Mouse (Mus musculus) cerebellum, adult 2 months (tissue): ENCODE data around the gene Olfr1214. TPM values are rescaled to one million over a fixed set of nuclear protein-coding genes. Genes with fewer than 3 reads are reported as not detected.
"Not testable (repeated sequence)": the region's sequence is repeated elsewhere in the genome, so short reads cannot be mapped to it uniquely, and the experiment has no call there.

Experiments
- DNase-seq, 2 experiments: peaks; one replicate each; pipeline ENCODE4 v3.0.0; 2021
- H3K27ac ChIP-seq: fragments of 200-500 bp; 2 replicates; pipeline ENCODE4 v1.5.1; 2012; ENCODE audit warnings: low read length, control low read depth, inconsistent platforms; ENCODE audit not compliant: insufficient read depth
- H3K27me3 ChIP-seq: fragments of 200-500 bp; 2 replicates; pipeline ENCODE4 v1.6.1; 2012; ENCODE audit warnings: inconsistent platforms, mild to moderate bottlenecking, low read length, moderate library complexity; ENCODE audit not compliant: control insufficient read depth, insufficient read depth
- H3K4me1 ChIP-seq: fragments of 200-500 bp; 2 replicates; pipeline ENCODE4 v1.6.1; 2011; ENCODE audit warnings: low read length; ENCODE audit not compliant: control insufficient read depth, insufficient read depth
- H3K4me3 ChIP-seq: fragments of 200-500 bp; replicated peaks from 2 replicates; pipeline ENCODE3; 2011; ENCODE audit warnings: mild to moderate bottlenecking, low read depth, low read length, control low read depth; ENCODE audit not compliant: insufficient read depth
- CTCF ChIP-seq: fragments of 200-500 bp; IDR thresholded peaks from 2 replicates; pipeline ENCODE4 v1.5.1; 2011; ENCODE audit warnings: low read depth, mild to moderate bottlenecking, control low read depth, low read length, moderate library complexity, borderline replicate concordance; ENCODE audit not compliant: insufficient read depth
- POLR2A ChIP-seq: fragments of 200-500 bp; IDR thresholded peaks from 2 replicates; pipeline ENCODE4 v1.6.1; 2011; ENCODE audit warnings: low read length, control low read depth, borderline replicate concordance; ENCODE audit not compliant: insufficient read depth
- WGBS: fragments of 180-500 bp; shearing (Covaris S2); methylation state at CpG from one replicate; pipeline ENCODE4 v1.1.7; 2018; 5-methylcytosine and 5-hydroxymethylcytosine counted together
- polyA plus RNA-seq: library from polyadenylated mRNA; depleted of rRNA; stranded (reverse); fragments of >200 nt; gene quantifications from 2 replicates; pipeline ENCODE4 v1.2.3, GENCODE M21; 2012; rRNA removed

Gene Olfr1214
- not detected in 2 replicates for polyA plus RNA-seq

DNA sequence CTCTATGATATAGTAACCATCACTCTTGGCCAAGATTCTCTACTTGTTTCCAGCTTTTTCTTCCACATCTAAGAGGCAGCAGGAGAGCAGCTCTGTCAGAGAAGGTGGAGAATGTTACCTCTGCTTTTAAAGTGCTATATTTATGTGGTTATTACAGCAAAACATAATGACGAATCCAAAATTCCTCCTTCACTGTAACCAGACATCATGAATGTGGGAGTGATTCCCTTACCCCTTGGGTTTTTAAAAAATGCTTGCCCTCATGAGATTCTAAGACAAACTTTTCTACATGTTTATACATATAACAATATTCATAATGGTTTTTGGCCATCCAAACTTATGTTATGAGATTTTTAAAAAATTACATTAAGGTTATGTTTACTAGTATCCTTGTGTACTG lies at the start of gene Olfr1214:
Gene Olfr1214 (minus strand): TSS at position 101 of the 400 bp plus-strand sequence.
- no peak for DNase-seq
- no peak within 1 kb of the TSS for H3K4me3 ChIP-seq
- 75% methylated on average over 1 of the region's 1 CpGs for WGBS
- no peak for TF ChIP-seq POLR2A
- TF ChIP-seq CTCF = no peak
- no peaks in the 10 kb centered on the region for H3K4me1 ChIP-seq
- H3K27me3 ChIP-seq = no peaks in the 10 kb centered on the region
- no peak within 1 kb of the TSS for H3K27ac ChIP-seq

DNA sequence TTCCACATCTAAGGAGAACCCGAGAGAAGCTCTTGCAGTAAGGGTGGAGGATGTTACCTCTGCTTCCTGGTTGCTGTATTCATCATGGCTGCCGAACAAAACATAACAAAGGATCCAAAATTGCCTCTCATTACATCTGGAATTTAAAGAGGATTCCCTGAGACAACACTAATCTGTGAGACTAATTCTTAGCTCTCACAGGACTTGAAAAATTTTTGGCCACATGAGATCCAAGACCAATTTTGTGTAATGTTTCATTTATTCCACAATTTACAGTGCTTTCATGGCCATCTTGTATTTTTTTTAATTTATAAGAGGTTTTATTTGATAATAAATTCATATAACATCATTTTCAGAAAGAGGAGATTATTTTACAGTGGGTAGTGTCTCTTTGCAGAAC lies 39.5 kb upstream of the Olfr1214 start, which contains the start of gene Olfr1217:
Gene Olfr1217 (minus strand): TSS at position 101 of the 400 bp plus-strand sequence.
- TF ChIP-seq POLR2A = no peak
- TF ChIP-seq CTCF = no peak
- 67% methylated on average over 2 of the region's 2 CpGs for WGBS
- Histone ChIP-seq H3K27ac (no peak within 1 kb of the TSS), H3K4me3 (no peak within 1 kb of the TSS), H3K27me3 (no peaks in the 10 kb centered on the region), H3K4me1 (no peaks in the 10 kb centered on the region)
- DNase-seq = no peak

DNA sequence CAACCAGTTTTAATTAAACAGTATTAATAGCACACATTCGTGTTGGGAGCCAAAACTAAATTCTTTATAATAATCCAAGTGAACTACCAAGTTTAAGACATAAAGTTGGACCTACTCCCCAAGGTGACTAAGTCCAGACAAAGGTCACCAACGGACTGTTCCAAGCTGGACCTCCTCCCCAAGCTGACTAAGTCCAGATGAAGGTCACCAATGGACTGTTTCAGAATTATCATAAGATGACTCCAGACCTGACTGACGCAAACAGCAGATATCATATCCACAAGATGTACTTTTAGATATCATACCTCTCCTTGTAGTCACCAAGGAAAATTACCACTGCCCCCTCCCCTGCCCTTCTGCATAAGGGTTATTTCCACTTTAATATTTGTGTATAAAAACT lies 29.0 kb upstream of the Olfr1214 start:
- not testable (repeated sequence) for DNase-seq, H3K27me3 ChIP-seq, H3K4me3 ChIP-seq, H3K27ac ChIP-seq, H3K4me1 ChIP-seq
- WGBS = 66% methylated on average over 3 of the region's 3 CpGs

DNA sequence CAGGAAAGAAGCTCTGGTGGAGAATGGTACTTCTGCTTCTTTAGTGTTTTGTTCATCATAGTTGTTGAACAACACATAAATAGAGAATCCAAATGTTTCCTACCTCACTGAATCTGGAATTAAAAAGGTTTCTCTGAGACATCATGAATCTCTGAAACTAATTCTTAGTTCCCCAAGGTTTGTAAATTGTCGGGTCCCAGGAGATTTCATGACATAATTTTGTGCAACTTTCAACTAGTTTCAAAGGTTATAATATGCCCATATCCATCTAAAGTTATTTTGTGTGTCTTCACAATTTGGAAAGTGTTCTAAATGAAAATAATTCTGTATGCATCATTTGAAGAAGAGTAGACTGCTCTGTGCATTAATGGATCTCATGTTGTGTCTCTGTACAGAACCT lies 25.8 kb upstream of the Olfr1214 start, which contains the start of gene Olfr1216:
Gene Olfr1216 (minus strand): TSS at position 101 of the 400 bp plus-strand sequence.
- H3K4me1 ChIP-seq = no peaks in the 10 kb centered on the region
- 70% methylated on average over 1 of the region's 1 CpGs for WGBS
- H3K27me3 ChIP-seq = no peaks in the 10 kb centered on the region
- no peak within 1 kb of the TSS for H3K4me3 ChIP-seq
- TF ChIP-seq CTCF (no peak), POLR2A (no peak)
- H3K27ac ChIP-seq = no peak within 1 kb of the TSS
- DNase-seq = no peak

DNA sequence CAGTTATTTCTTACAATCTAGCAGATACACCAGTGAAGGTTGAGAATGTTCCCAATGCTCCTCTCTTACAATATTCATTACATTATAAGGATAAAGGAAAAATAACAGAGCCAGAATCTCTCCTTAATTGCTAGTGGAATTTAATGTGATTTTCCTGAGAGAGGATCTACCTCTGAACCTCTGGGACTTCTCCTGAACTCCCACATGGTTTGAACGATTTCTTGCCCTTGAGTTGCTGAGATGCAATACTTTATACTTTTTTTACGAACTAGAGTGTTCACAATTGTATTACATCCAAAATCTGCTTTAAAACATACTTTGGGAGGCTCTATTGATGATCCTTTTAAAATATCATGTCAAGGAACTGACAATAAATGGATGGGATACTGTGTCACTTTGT lies 14.4 kb upstream of the Olfr1214 start, which contains the start of gene Olfr1215:
Gene Olfr1215 (minus strand): TSS at position 101 of the 400 bp plus-strand sequence.
- 66% methylated on average over 2 of the region's 2 CpGs for WGBS
- no peaks in the 10 kb centered on the region for H3K27me3 ChIP-seq
- no peaks in the 10 kb centered on the region for H3K4me1 ChIP-seq
- H3K27ac ChIP-seq = no peak within 1 kb of the TSS
- TF ChIP-seq POLR2A (no peak), CTCF (no peak)
- no peak for DNase-seq
- no peak within 1 kb of the TSS for H3K4me3 ChIP-seq

DNA sequence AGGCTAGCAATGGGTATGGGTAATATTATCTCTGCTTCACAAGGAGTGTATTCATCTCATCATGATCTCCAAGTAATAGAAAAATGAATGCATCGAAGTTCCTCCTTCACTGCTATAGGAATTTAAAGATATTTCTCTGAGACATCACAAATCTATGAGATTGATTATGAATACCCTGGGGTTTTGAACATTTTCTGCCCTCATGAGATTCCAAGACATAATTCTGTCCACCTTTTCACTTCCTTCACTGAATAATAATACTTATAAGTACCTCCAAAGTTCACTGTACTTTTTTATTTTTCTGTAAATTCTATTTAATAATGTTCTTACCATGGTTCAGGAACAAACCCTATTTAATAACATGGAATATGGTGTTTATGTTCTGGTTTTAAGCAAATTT lies 12.3 kb downstream of the Olfr1214 start, which contains the start of gene Gm13762:
Gene Gm13762 (minus strand): TSS at position 101 of the 400 bp plus-strand sequence.
- DNase-seq = no peak
- H3K27me3 ChIP-seq = no peaks in the 10 kb centered on the region
- H3K4me3 ChIP-seq = no peak within 1 kb of the TSS
- TF ChIP-seq POLR2A = no peak
- no peak for TF ChIP-seq CTCF
- H3K27ac ChIP-seq = no peak within 1 kb of the TSS
- 69% methylated on average over 1 of the region's 1 CpGs for WGBS
- H3K4me1 ChIP-seq = no peaks in the 10 kb centered on the region

DNA sequence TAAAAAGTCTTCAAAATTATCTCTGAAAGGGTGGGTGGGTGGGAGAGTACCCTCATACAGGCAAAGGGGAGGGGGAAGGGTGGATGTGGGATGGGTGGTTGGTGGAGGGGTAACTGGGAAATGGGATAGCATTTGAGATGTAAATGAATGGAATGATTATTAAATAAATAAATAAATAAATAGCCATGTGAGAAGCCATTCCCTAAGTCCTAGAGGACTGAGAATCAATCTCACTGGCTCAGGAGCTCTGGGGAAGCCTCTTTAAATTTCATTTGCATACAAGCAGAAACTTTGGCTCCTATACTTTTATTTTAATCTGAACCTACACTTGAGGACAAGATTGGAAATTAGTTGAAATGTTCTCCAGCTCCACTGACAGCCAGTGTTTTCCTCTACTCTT lies 38.8 kb downstream of the Olfr1214 start, which contains the start of gene Olfr1212:
Gene Olfr1212 (plus strand): TSS at position 301 of the 400 bp plus-strand sequence.
- no peak for DNase-seq

DNA sequence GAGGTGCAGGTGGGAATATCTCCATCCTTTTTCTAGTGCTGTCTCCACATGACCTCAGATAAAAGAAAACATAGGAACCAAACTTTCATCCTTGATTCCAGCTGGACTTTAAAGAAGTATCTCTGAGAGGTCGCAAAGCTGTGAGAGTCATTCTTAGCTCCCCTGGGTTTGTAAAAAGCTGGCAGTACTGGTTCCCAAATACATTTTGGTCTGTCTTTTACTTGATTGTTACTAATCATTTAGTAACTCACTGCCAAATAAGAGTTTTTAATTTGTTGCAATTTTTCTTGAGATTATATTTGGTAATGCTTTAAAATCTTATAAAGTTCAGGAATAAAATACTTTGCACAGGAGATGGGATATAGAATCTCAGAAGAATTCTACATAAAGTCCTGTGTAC lies 54.4 kb downstream of the Olfr1214 start, which contains the start of gene Olfr1211:
Gene Olfr1211 (minus strand): TSS at position 101 of the 400 bp plus-strand sequence.
- DNase-seq = no peak
- H3K27me3 ChIP-seq = no peaks in the 10 kb centered on the region
- WGBS = 89% methylated on average over 1 of the region's 1 CpGs
- no peak within 1 kb of the TSS for H3K27ac ChIP-seq
- H3K4me1 ChIP-seq = no peaks in the 10 kb centered on the region
- TF ChIP-seq POLR2A = no peak
- no peak for TF ChIP-seq CTCF
- H3K4me3 ChIP-seq = no peak within 1 kb of the TSS

More for the DNA sequence above, 38.8 kb downstream of the Olfr1214 start, which contains the start of gene Olfr1212:
- no peak for TF ChIP-seq POLR2A
- no peak for TF ChIP-seq CTCF
- Histone ChIP-seq H3K27ac (no peak within 1 kb of the TSS), H3K27me3 (no peaks in the 10 kb centered on the region), H3K4me1 (no peaks in the 10 kb centered on the region), H3K4me3 (no peak within 1 kb of the TSS)

Other genes with a start within 250 kb of the Olfr1214 start
- gene Olfr1198, start 241.3 kb downstream of the Olfr1214 start, polyA plus RNA-seq = not detected in 2 replicates
- not detected in 2 replicates for gene Olfr1199, start 232.2 kb downstream of the Olfr1214 start, polyA plus RNA-seq
- gene Olfr1200, start 222.2 kb downstream of the Olfr1214 start, polyA plus RNA-seq = not detected in 2 replicates
- gene Olfr1201, start 199.6 kb downstream of the Olfr1214 start, polyA plus RNA-seq = not detected in 2 replicates
- not detected in 2 replicates for gene Olfr1202, start 178.2 kb downstream of the Olfr1214 start, polyA plus RNA-seq
- not detected in 2 replicates for gene Olfr1205, start 162.9 kb downstream of the Olfr1214 start, polyA plus RNA-seq
- not detected in 2 replicates for gene Olfr1204, start 143.4 kb downstream of the Olfr1214 start, polyA plus RNA-seq
- gene Olfr1206, start 129.4 kb downstream of the Olfr1214 start, polyA plus RNA-seq = not detected in 2 replicates
- not detected in 2 replicates for gene Olfr1208, start 90.3 kb downstream of the Olfr1214 start, polyA plus RNA-seq
- not detected in 2 replicates for gene Olfr1209, start 77.5 kb downstream of the Olfr1214 start, polyA plus RNA-seq
- gene Olfr1211, start 54.5 kb downstream of the Olfr1214 start, polyA plus RNA-seq = not detected in 2 replicates
- gene Olfr1212, start 38.7 kb downstream of the Olfr1214 start, polyA plus RNA-seq = not detected in 2 replicates
- gene Gm13762, start 12.4 kb downstream of the Olfr1214 start, polyA plus RNA-seq = not detected in 2 replicates
- not detected in 2 replicates for gene Olfr1215, start 14.3 kb upstream of the Olfr1214 start, polyA plus RNA-seq
- gene Olfr1216, start 25.7 kb upstream of the Olfr1214 start, polyA plus RNA-seq = not detected in 2 replicates
- gene Olfr1217, start 39.4 kb upstream of the Olfr1214 start, polyA plus RNA-seq = not detected in 2 replicates
- not detected in 2 replicates for gene Olfr1218, start 68.5 kb upstream of the Olfr1214 start, polyA plus RNA-seq
- not detected in 2 replicates for gene Olfr1219, start 90.9 kb upstream of the Olfr1214 start, polyA plus RNA-seq
- not detected in 2 replicates for gene Olfr1220, start 114.2 kb upstream of the Olfr1214 start, polyA plus RNA-seq
- gene Olfr1221, start 124.6 kb upstream of the Olfr1214 start, polyA plus RNA-seq = not detected in 2 replicates
- not detected in 2 replicates for gene Olfr1222, start 140.4 kb upstream of the Olfr1214 start, polyA plus RNA-seq
- not detected in 2 replicates for gene Olfr1223, start 158.9 kb upstream of the Olfr1214 start, polyA plus RNA-seq
- not detected in 2 replicates for gene Olfr1224-ps1, start 171.4 kb upstream of the Olfr1214 start, polyA plus RNA-seq
- gene Olfr1225, start 182.0 kb upstream of the Olfr1214 start, polyA plus RNA-seq = not detected in 2 replicates
- gene Olfr1226, start 207.4 kb upstream of the Olfr1214 start, polyA plus RNA-seq = not detected in 2 replicates